Mouse (Mus musculus) mammary gland, adult 2 months (tissue): ENCODE measurements around the gene Snrpa. TPM values are rescaled to one million over a fixed set of nuclear protein-coding genes. Genes with fewer than 3 reads are reported as not detected.

Source experiments
- polyA plus RNA-seq: library from polyadenylated mRNA; depleted of rRNA; stranded (reverse); fragments of >200 nt; gene quantifications from 2 replicates; pipeline ENCODE4 v1.2.3, GENCODE M21; 2012; ENCODE audit warnings: low replicate concordance; rRNA removed

Snrpa gene
- polyA plus RNA-seq, result 137 and 208 TPM in 2 replicates

GRCm38 (mm10) chr7:27195681-27196611 is at the start of gene Snrpa, which contains the start of gene BC024978:
Snrpa (minus strand) TSS chr7:27196271.
BC024978 (plus strand) TSS chr7:27195781.

GRCm38 (mm10) chr7:27232781-27233281 is 36.8 kb upstream of the Snrpa start, which contains the start of gene Coq8b:
Coq8b (plus strand) TSS chr7:27233023.

GRCm38 (mm10) chr7:27228281-27228821 is 32.3 kb upstream of the Snrpa start, which contains the start of gene Itpkc:
Itpkc (minus strand) TSS chr7:27228661.

GRCm38 (mm10) chr7:27180837-27181695 is 15.0 kb downstream of the Snrpa start, which contains the start of the genes Gm21983 and Mia:
Gm21983 (minus strand) TSS chr7:27181086.
Mia (minus strand) TSS chr7:27181157.

GRCm38 (mm10) chr7:27178324-27179216 is 17.5 kb downstream of the Snrpa start, which contains the start of gene Rab4b:
Rab4b (minus strand) TSS chr7:27178896.

GRCm38 (mm10) chr7:27166614-27167474 is 29.2 kb downstream of the Snrpa start, which contains the start of gene Egln2:
Egln2 (minus strand) TSS chr7:27166802.

GRCm38 (mm10) chr7:27153205-27153764 is 42.8 kb downstream of the Snrpa start, which contains the start of gene Cyp2t4:
Cyp2t4 (plus strand) TSS chr7:27153714.

Other genes with a start within 250 kb of the Snrpa start
- 1.7 TPM in 1 of 2 replicates, not detected in the other for gene Cyp2a12, start 167.2 kb downstream of the Snrpa start, polyA plus RNA-seq
- gene Cyp2f2, start 76.4 kb downstream of the Snrpa start, polyA plus RNA-seq, result 46.7 and 54.5 TPM in 2 replicates
- not detected in 2 replicates for gene Cyp2t4, start 42.6 kb downstream of the Snrpa start, polyA plus RNA-seq
- 91.0 and 122 TPM in 2 replicates for gene Egln2, start 29.5 kb downstream of the Snrpa start, polyA plus RNA-seq
- 61.9 and 99.4 TPM in 2 replicates for gene Rab4b, start 17.4 kb downstream of the Snrpa start, polyA plus RNA-seq
- gene Gm21983, start 15.2 kb downstream of the Snrpa start, polyA plus RNA-seq, result 0.24 TPM in 1 of 2 replicates, not detected in the other
- gene Mia, start 15.1 kb downstream of the Snrpa start, polyA plus RNA-seq, result 6.7 and 7.7 TPM in 2 replicates
- 12.6 and 18.8 TPM in 2 replicates for gene BC024978, start 490 bp downstream of the Snrpa start, polyA plus RNA-seq
- 10.9 and 11.3 TPM in 2 replicates for gene Itpkc, start 32.4 kb upstream of the Snrpa start, polyA plus RNA-seq
- gene Coq8b, start 36.8 kb upstream of the Snrpa start, polyA plus RNA-seq, result 54.2 and 84.1 TPM in 2 replicates
- 34.2 and 70.1 TPM in 2 replicates for gene Numbl, start 62.2 kb upstream of the Snrpa start, polyA plus RNA-seq
- gene Ltbp4, start 141.4 kb upstream of the Snrpa start, polyA plus RNA-seq, result 151 and 265 TPM in 2 replicates
- 82.8 and 146 TPM in 2 replicates for gene Shkbp1, start 159.7 kb upstream of the Snrpa start, polyA plus RNA-seq
- not detected in 2 replicates for gene Gm20479, start 161.1 kb upstream of the Snrpa start, polyA plus RNA-seq